Mouse (Mus musculus) cortical plate, adult 2 months (tissue): Measurements from ENCODE around the gene Vwc2.

ENCODE experiments used
- CTCF ChIP-seq: fragments of 200-500 bp; IDR thresholded peaks from 2 replicates; pipeline ENCODE4 v1.5.1; 2011; ENCODE audit warnings: mild to moderate bottlenecking, control low read depth, low read length; ENCODE audit not compliant: insufficient read depth; ENCODE audit errors: extremely low read depth
- POLR2A ChIP-seq: fragments of 200-500 bp; IDR thresholded peaks from 2 replicates; pipeline ENCODE4 v1.6.1; 2011; ENCODE audit warnings: mild to moderate bottlenecking, low read length, control low read depth; ENCODE audit not compliant: insufficient read depth; ENCODE audit errors: extremely low read depth

- no peak for TF ChIP-seq POLR2A
- no peak for TF ChIP-seq CTCF
Observed at GRCm38 (mm10) chr11:11097606-11098005, 16.4 kb upstream of the Vwc2 start.
